Mouse (Mus musculus) heart, postnatal 0 days (tissue): ENCODE data around the gene Cpeb3. TPM values are rescaled to one million over a fixed set of nuclear protein-coding genes. Genes with fewer than 3 reads are reported as not detected.

ENCODE experiments used
- ATAC-seq: fragments of 200-750 bp; cut with Nextera tagmentation; 2 replicates; pipeline ENCODE4 v1.8.0; 2017; ENCODE audit warnings: low read depth, moderate number of reproducible peaks, moderate library complexity; ENCODE audit not compliant: insufficient read depth
- DNase-seq: peaks from one replicate; pipeline ENCODE4 v3.0.0-alpha.2; 2016; ENCODE audit warnings: low spot score
- H3K27ac ChIP-seq: fragments of 300-500 bp; sonication (generic); 2 replicates; pipeline ENCODE4 v1.5.1; 2014; ENCODE audit warnings: low read depth, mild to moderate bottlenecking
- H3K27me3 ChIP-seq: fragments of 300-500 bp; sonication (generic); 2 replicates; pipeline ENCODE4 v1.6.1; 2014; ENCODE audit warnings: low read length, mixed read lengths; ENCODE audit not compliant: control insufficient read depth, insufficient read depth
- H3K36me3 ChIP-seq: fragments of 300-500 bp; sonication (generic); replicated peaks from 2 replicates; pipeline ENCODE4 v1.6.1; 2014; ENCODE audit warnings: low read length, mixed read lengths; ENCODE audit not compliant: control insufficient read depth, insufficient read depth
- H3K4me1 ChIP-seq: fragments of 300-500 bp; sonication (generic); 2 replicates; pipeline ENCODE4 v1.6.1; 2014; ENCODE audit warnings: antibody characterized with exemption; ENCODE audit not compliant: control insufficient read depth, insufficient read depth
- H3K4me2 ChIP-seq: fragments of 300-500 bp; sonication (generic); 2 replicates; pipeline ENCODE4 v1.6.1; 2014; ENCODE audit warnings: low read depth, mild to moderate bottlenecking, low read length, moderate library complexity
- H3K4me3 ChIP-seq: fragments of 300-500 bp; sonication (generic); 2 replicates; pipeline ENCODE4 v1.5.1; 2014; ENCODE audit warnings: low read depth, low read length
- H3K9ac ChIP-seq: fragments of 300-500 bp; sonication (generic); replicated peaks from 2 replicates; pipeline ENCODE4 v1.6.1; 2014; ENCODE audit warnings: low read depth, low read length, mixed read lengths
- H3K9me3 ChIP-seq: fragments of 300-500 bp; sonication (generic); replicated peaks from 2 replicates; pipeline ENCODE4 v1.6.1; 2016; ENCODE audit warnings: low read length; ENCODE audit not compliant: control insufficient read depth
- CTCF ChIP-seq: IDR thresholded peaks from 2 replicates; pipeline ENCODE4 v1.5.1; 2016; ENCODE audit warnings: antibody characterized with exemption, control low read depth, low read depth
- EP300 ChIP-seq: IDR thresholded peaks from 2 replicates; pipeline ENCODE4 v1.6.1; 2016; ENCODE audit warnings: antibody characterized with exemption, low read depth
- WGBS: fragments of 180-500 bp; shearing (Covaris S2); extraction: QIAGEN DNeasy Blood & Tissue Kit; methylation state at CpG from one replicate; pipeline ENCODE4 v1.1.7; 2014; 5-methylcytosine and 5-hydroxymethylcytosine counted together
- polyA plus RNA-seq: library from polyadenylated mRNA; unstranded; fragments of >200 nt; fragmentation: Nextera tagmentation; extraction: Ambion mirVana; gene quantifications from 2 replicates; pipeline ENCODE4 v1.2.1, GENCODE M21; 2015
- total RNA-seq: library from RNA; depleted of rRNA; stranded (reverse); fragments of >200 nt; gene quantifications from 2 replicates; pipeline ENCODE4 v1.2.3, GENCODE M21; 2014; ENCODE audit warnings: low replicate concordance

The Cpeb3 gene
- total and polyA plus RNA-seq, 2 experiments from 2014 or later = 13.7 to 21.8 TPM

DNA sequence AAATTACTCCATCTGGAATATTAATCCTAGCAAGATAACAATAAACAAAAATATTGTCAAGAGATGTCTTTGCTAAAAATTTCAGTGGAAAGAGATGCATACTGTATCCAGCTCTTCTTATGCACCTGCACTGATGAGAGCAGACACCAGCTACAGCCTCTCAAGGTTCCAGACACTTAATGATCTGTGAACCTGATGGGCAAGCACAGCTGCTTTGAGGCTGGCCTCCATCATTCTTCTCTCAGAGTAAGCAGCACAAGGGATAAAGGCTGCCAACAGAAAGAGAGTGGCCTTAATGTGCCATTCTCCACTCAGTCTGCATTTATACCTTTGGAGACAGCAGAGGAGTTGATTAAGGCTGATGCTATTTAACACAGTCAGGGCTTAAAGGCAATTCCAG lies 167.5 kb downstream of the Cpeb3 start:
- H3K9ac ChIP-seq = no peak overlapping the region
- H3K4me2 ChIP-seq = no peak overlapping the region
- no peak for DNase-seq
- TF ChIP-seq EP300 (no peak), CTCF (no peak)
- no peaks in the 10 kb centered on the region for H3K27me3 ChIP-seq
- H3K9me3 ChIP-seq = no peaks in the 10 kb centered on the region
- H3K4me1 ChIP-seq = no peaks in the 10 kb centered on the region
- no peak for ATAC-seq
- peaks cover 11% of the 10 kb centered on the region; the same call in 1 of the 2 replicates for H3K36me3 ChIP-seq
- no peak overlapping the region for H3K4me3 ChIP-seq
- H3K27ac ChIP-seq = no peak overlapping the region

DNA sequence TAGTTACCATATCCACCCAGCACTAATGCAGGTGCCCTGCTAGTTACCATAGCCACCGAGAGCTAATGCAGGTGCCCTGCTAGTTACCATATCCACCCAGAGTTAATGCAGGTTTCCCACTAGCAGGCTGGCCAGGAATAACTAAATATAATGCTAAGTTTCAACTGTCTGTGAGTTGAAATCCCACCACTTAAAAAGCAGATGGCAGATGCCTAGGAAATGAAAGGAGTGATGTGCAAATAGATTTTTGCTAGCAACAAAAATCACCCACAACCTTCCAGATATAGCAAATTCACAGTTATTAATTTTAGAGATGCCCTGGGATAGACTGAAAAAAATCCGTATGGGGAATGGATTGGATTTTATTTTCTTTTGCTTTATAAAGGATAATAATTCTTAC lies 176.0 kb downstream of the Cpeb3 start:
- ATAC-seq (no peak), DNase-seq (no peak)
- 80% methylated on average over 2 of the region's 2 CpGs for WGBS
- H3K4me3 ChIP-seq = no peak overlapping the region
- H3K36me3 ChIP-seq = peaks cover 4% of the 10 kb centered on the region; the same call in 1 of the 2 replicates
- no peaks in the 10 kb centered on the region for H3K9me3 ChIP-seq
- no peak overlapping the region for H3K4me2 ChIP-seq
- H3K9ac ChIP-seq = no peak overlapping the region
- H3K27me3 ChIP-seq = no peaks in the 10 kb centered on the region
- no peak overlapping the region for H3K27ac ChIP-seq
- no peak for TF ChIP-seq EP300
- no peak for TF ChIP-seq CTCF
- 0 out of 2 replicates have a peak, but pooled peaks cover 6% of the 10 kb centered on the region for H3K4me1 ChIP-seq

DNA sequence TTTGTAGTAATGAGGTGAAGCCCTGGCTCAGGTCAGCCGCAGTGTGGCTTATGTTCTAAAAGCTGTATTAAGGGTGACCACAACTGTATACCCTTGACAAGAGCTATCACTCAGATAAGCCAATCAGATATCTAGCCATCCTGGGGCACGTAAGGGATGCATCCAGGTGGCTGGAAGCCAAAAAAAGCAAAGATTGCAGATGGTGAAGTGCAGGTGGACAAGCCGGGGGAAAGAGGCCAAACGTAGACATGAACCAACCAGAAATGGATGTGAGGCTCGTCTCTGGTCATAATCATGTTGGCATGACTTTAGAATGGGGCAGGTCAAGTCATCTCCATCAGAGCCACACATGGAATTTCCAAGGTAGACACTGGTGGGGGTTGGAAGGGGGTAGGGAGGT lies 177.0 kb downstream of the Cpeb3 start:
- Histone ChIP-seq H3K27ac (no peak overlapping the region), H3K9ac (no peak overlapping the region), H3K4me1 (peaks cover 14% of the 10 kb centered on the region), H3K9me3 (no peaks in the 10 kb centered on the region), H3K4me2 (no peak overlapping the region), H3K36me3 (peaks cover 4% of the 10 kb centered on the region; the same call in 1 of the 2 replicates), H3K4me3 (no peak overlapping the region), H3K27me3 (no peaks in the 10 kb centered on the region)
- WGBS = 50% methylated on average over 5 of the region's 5 CpGs
- no peak for ATAC-seq
- no peak for DNase-seq
- no peak for TF ChIP-seq CTCF
- TF ChIP-seq EP300 = no peak

DNA sequence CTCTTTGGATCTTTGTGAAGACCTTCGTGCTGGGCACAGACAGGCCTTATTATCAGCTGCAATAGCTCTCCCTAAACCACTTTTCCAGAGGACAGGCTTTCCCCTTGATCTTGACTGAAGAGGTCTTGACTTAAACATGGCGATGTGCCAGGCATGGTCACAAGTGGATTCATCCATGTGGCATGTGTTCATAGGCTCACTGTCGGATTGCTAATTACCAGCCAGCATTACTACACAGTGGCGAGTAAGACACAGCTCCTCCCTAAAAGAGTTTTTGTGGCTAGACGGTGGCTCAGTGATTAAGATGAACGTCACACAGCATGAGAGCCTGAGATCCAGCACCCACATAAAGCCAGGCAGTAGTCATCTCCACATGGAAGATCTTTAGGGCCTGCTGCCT lies 178.6 kb downstream of the Cpeb3 start:
- H3K9me3 ChIP-seq = no peaks in the 10 kb centered on the region
- no peak overlapping the region for H3K4me3 ChIP-seq
- TF ChIP-seq EP300 = no peak
- no peak for TF ChIP-seq CTCF
- no peak for DNase-seq
- H3K4me1 ChIP-seq = peaks cover 22% of the 10 kb centered on the region
- H3K4me2 ChIP-seq = no peak overlapping the region
- WGBS = 56% methylated on average over 6 of the region's 6 CpGs
- H3K9ac ChIP-seq = no peak overlapping the region
- no peak for ATAC-seq
- no peaks in the 10 kb centered on the region for H3K27me3 ChIP-seq
- H3K36me3 ChIP-seq = peaks cover 6% of the 10 kb centered on the region; the same call in 1 of the 2 replicates
- H3K27ac ChIP-seq = no peak overlapping the region

DNA sequence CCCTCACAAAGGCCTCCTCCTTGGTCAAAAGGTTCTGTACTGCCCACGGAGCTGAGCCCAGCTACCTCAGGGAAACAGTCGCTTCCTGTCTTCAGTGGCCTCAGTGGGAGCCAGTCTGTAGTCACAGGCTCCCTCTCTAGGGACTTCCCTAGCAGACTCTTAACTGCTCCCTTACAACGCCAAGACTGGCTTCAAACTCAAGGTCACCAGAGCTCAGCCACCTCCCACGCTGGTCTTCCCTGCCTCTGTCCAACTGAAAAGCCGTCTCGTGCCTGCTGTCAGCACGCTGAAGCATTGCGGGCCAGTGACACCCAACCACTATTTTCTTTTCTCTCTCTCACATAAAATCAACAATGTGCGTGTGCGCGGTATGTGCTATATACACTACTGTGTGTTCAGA lies 182.0 kb downstream of the Cpeb3 start:
- Histone ChIP-seq H3K9ac (no peak overlapping the region), H3K4me3 (no peak overlapping the region), H3K36me3 (peaks cover 18% of the 10 kb centered on the region; the same call in 1 of the 2 replicates), H3K4me2 (no peak overlapping the region), H3K9me3 (no peaks in the 10 kb centered on the region), H3K27me3 (no peaks in the 10 kb centered on the region), H3K27ac (peak overlapping the region; percentile 70), H3K4me1 (peaks cover 22% of the 10 kb centered on the region)
- DNase-seq (peak; percentile 61), ATAC-seq (peak; percentile 73)
- TF ChIP-seq CTCF (no peak), EP300 (no peak)
- 40% methylated on average over 11 of the region's 11 CpGs for WGBS

DNA sequence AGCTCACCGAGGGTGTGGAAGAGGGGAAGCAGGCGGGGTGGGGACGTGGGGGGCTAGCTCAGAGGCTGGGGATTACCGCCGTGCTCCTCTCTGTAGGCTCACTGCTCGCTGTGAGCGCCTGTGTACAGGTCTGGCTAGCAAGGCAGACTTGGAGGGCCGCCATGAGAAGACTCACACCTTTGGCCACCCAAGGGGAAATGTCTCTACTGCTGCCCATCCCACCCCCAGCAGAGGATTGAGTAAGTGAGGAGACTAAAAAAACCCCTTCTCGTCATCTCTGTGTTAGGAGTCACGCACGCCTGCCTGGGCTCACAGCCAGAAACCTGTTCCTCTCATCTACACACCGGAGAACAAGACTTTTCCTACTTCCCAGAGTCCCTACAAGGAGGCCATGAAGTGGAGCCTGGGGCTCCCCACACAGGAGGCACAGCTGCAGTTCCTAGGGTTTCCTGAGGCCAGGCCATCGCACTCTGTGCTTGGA lies 182.5 kb downstream of the Cpeb3 start:
- peak; percentile 67 for ATAC-seq
- WGBS = 60% methylated on average over 13 of the region's 13 CpGs

More for the DNA sequence above, 182.5 kb downstream of the Cpeb3 start:
- peaks cover 22% of the 10 kb centered on the region for H3K4me1 ChIP-seq
- no peak overlapping the region for H3K9ac ChIP-seq
- H3K27me3 ChIP-seq = no peaks in the 10 kb centered on the region
- H3K9me3 ChIP-seq = no peaks in the 10 kb centered on the region
- no peak overlapping the region for H3K4me2 ChIP-seq
- no peak overlapping the region for H3K4me3 ChIP-seq
- H3K27ac ChIP-seq = peak overlapping the region; percentile 70
- H3K36me3 ChIP-seq = peaks cover 18% of the 10 kb centered on the region; the same call in 1 of the 2 replicates
- DNase-seq = peak; percentile 45
- TF ChIP-seq CTCF (no peak), EP300 (no peak)
